Mouse (Mus musculus): Measurements from ENCODE around the gene Strn4. TPM values are rescaled to one million over a fixed set of nuclear protein-coding genes. Genes with fewer than 3 reads are reported as not detected.
A peak's percentile ranks its signal among the peaks of the same experiment; 100 is the strongest.

Gene Strn4
- total RNA-seq, 2 experiments from 2014 or later, result 260 to 286 TPM

DNA sequence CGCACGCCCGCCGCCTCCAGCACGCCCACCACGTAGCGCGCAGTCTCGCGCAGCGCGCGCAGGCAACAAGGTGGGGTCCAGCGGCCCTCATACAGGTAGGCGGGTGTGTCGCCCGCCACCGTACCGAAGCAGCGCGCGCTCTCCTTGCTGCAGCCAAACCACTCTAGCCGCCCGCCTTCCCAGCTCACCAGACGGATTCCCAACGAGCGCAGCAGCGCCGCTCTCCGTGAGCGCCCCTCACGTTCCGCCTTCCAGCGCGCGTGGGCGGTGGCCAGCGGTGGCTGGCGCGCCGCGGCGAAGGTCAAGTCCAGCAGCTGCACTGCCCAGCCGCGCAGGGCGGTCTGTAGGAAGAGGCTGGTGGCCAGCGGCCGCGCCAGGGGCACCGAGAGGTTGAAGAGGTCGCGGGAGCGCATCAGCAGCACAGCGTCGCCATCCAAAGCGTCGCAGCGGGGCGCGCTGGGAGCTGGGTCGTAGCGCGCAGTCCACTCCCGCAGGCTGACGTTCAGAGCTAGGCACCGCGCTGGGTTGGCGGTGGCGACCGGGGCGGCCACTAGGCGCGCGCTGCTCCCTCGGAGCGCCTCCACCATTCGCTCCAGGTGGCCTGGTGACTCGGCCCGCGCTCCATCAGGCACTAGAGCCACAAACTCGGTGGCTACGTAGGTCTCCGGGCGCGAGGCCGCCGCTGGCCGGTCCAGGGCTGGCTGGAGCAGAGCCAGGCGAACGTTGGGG lies 4.6 kb upstream of the Strn4 start:
- DNase-seq (ENCODE audit: low spot score in 2 of 2), result peak; percentile 52 to 66

DNA sequence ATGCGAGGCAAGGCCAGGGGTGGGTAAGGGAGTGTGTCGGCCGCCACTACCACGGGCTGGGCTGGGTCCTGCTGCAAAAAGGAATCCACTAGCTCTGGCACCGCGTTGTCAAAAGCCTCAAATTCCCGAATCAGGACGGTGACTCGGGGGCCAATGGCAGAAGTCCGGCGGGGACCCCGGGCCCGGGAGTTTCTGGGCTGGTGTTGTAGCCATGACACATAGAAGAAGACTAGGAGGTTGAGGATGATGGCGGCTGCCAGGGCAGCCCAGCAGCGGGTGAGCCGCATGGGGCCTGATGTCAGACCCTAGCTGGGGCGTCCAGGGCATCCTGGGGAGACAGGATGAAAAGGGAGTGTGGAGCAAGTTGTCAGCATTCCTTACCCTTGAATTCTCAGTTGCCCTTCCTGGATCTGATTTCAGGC lies 4.0 kb upstream of the Strn4 start:
- no peak for DNase-seq (ENCODE audit: low spot score in 2 of 2)

DNA sequence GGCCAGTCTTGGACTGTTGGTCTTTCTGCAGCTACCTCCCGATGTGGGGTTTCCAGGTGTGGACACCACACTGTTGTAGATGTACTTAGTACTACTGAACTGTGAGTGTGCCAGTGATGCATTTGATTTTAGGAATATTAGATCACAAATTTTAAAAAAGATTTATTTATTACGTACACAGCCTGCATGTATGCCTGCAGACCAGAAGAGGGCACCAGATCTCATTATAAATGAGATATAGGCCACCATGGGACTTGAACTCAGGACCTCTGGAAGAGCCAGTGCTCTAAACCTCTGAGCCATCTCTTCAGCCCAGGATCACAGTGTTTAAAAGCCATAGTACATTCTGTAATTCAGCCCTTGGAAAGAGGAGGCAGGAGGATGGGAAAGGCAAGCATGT lies 3.2 kb upstream of the Strn4 start:
- DNase-seq (ENCODE audit: low spot score in 2 of 2), result no peak

DNA sequence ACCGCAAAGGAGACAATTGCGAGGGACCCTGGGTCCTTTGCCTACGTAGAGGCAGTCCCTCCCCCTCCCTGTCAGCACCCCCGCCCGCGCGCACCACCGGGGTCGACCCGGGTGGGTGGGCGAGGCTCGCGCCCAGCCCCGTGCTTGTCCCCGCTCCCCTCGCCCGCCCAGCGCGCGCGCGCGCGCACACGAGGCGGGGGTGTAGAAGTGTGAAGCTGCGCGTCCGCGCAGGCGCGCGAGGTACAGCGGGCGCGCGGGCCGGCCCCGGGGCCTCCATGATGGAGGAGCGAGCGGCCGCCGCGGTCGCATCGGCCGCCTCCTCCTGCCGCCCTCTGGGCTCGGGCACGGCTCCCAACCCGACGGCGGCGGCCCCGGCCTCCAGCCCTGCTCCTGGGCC lies 387 bp downstream of the Strn4 start:
- DNase-seq (ENCODE audit: low spot score in 2 of 2), result peak; percentile 76 to 84

DNA sequence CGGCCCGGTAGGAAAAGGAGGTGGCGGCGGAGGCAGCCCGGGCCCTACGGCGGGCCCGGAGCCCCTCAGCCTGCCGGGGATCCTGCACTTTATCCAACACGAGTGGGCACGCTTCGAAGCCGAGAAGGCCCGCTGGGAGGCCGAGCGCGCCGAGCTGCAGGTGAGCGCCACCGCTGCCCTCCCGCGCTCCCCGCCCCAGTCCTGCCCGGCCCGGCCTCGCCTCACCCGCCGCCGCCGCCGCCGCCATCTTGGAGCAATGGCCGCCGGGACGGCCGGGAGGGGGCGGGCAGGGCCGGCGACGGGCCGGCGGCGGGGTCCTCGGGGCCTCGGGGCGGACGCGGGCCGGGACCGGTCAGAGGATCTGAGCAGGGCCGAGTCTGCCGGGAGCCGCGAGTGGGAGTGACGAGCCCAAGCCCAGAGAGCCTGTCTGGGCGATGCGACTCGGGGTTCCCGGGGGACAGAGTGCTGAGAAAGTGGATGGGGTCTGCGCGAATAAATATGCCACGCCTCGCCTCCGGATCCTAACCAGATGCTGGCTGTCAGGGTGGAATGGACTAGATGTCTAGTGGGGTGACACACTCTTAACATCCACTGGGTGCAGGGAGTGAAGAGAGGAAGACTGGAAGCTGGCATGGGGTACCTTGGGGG lies 910 bp downstream of the Strn4 start, which contains the start of gene Fkrp:
Gene Fkrp (minus strand): TSS at position 258 of the 648 bp plus-strand sequence.
- peak; percentile 59 to 64 for DNase-seq (ENCODE audit: low spot score in 2 of 2)

DNA sequence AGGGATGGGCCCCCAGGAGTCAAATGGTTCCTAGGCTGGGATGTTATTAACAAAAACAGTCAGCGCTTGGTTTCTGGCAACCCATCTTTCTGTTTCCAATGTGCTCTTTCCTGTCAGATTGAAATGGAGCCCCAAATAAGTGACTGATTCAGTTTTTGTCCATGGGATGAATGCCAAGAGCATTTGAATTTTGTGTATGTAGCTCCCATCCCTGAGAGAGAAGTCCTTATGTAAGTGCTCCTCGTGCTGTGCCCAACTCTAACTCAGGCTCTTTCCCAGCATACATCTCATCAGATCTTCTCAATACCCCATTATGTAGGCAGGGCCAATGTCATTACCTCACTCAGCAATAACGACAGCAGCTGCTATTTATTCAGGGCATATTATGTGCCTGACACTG lies 2.0 kb downstream of the Strn4 start:
- DNase-seq (ENCODE audit: low spot score in 2 of 2), result no peak

DNA sequence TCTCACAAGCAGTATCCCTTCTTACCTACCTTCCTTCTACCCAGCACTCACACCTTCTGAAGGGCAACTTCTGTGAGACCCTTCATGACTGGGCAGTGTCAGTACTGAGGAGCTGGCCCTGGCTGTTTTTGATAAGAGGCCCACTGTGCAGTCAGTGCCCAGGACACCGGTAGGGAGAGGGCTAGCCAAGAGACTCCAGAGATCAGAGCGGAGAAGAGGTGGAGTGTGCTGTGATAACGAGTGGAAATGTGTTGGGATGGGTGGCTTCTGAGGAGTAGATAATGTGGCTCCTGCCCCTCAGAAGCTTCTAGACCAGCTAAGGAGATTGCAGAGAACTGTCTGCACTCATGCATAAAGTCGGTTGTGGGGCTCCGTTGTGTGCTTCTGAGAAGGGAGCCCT lies 4.1 kb downstream of the Strn4 start:
- DNase-seq (ENCODE audit: low spot score in 2 of 2), result no peak

DNA sequence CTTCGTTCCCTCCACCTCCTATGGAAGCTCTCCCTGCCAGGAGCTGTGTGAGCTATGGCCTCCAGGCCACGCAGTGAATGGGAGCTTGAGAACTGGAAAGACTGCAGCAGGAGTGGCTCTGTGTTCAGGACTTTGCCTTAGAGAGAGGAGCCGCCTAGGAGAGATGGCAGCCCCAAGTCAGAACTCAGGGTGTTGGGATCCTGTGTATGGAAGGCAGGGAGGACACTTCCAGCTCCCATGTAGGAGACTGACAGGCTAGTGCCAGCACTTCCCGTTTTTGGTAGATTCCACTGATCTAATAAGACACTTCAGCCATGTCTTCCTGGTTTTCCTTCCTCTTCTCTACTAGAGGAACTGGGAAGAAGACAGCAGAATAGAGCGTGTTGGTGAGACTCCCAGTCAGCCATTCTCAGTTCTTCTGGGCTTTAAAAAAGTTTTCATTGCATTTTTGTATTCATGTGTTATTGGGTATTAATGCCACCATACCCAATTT lies 4.6 kb downstream of the Strn4 start:
- no peak for DNase-seq (ENCODE audit: low spot score in 2 of 2)

DNA sequence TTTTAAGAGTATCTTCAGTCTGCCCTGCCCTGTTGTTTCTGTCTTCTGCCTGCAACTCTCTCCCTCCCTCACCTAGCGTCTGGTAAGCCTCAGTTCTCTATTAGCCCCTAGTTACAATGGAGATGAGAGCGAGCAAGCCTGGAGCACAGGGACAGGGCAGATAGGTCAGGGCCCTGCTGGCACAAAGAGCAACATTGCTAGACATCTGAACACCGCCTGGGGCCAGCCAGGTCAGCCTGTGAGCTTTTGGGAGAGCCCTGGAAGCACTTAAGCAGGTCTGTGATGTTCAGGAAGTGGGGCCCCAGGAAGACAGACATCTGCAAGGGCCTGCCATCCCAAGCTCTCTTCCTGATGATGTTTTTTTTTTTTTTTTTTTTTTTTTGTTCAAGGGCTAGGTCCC lies 5.4 kb downstream of the Strn4 start:
- no peak for DNase-seq (ENCODE audit: low spot score in 2 of 2)

DNA sequence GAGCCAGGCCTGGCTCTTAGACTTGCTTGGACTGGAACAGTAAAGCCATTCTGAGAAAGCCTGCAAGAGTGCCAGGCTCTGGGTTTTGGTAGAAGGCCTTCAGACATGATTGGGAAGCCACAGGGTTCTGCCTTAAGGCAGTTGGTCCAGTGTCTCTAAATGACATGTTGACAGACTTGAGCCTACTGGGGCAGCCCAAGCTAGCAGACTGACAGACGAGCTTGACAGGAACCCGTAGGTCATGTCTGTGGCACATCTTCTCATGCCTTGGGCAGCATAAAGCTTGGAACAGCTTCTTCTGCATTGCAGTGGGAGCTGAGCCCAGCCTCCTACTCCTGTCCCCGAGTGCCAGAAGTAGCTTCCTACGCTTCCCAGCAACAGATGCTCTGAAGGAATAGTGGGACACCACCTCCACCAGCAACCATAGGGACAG lies 6.0 kb downstream of the Strn4 start:
- no peak for DNase-seq (ENCODE audit: low spot score in 2 of 2)

DNA sequence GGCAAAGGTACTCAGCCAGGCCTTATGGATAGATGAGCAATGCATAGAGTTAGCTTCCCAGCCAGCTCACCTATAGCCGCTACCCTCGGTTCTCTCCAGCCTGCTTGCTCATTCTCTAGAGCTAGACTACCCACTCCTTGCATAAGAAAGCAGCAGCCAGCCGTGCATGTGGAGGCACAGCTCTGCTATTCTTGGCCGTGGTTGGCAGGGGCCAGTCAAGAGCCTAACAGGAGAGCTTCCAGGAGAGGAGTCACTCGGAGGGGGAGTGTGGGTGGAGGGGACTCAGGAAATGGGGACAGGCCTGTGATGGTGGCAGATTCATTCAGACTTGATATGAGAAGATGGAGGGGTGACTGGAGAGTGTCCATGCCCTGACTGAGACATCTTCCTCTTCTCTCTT lies 8.0 kb downstream of the Strn4 start:
- no peak for DNase-seq (ENCODE audit: low spot score in 2 of 2)

DNA sequence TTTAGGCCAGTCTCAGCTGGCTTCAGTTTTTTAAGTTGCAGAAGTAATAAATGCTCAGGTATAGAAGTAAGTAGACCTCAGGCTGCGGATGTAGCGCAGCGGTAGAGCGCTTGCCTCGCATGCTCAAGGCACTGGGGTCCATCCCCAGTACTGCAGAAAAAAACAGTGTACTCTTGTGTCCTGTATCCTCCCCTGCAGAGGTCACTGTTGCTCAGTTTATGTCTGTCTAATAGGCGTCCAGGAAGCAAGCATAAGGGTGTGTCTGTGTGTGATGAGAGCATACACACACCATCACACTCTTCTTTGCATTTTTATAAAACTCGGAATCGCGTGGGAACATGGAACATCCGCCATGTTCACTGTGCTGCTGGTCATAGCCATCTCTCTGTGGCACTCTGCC lies 10.1 kb downstream of the Strn4 start:
- no peak for DNase-seq (ENCODE audit: low spot score in 2 of 2)

DNA sequence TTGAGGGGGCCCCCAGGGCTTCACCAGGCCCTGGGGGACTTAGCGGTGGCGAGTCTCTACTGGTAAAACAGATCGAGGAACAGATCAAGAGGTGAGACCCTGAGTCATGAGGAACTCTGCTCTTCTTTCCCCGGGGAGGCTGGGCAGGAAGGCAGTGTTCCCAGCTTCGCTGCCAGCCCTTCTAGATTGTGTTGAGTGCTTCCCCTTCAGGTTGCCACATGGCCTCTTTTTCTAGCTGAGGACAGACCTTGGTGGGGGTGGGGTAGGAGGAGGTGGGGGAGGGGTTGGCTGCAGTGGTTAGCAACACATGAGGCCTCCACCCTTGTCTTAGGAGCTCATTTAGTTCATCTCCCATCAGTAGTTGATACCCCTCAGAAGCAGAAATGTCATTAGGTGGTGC lies 10.9 kb downstream of the Strn4 start:
- DNase-seq (ENCODE audit: low spot score in 2 of 2), result no peak

DNA sequence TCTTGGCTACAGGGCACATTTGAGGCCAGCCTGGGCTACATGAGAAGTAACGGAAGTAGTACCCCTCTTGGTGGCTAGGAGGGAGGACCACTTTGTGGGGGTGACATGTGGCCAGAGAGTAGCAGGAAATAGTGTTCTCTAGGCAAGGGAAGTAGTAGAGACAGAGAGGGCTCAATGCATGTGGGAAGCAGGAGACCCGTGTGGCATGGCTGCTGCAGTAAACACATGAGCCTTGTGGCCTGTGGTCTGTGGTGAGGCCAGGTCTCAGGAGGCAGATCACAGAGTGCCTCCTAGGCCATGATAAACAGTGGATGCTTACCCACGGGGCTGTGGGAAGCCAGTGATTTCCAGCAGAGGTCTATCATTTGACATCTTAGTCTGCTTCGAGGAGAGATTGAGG lies 11.6 kb downstream of the Strn4 start:
- no peak for DNase-seq (ENCODE audit: low spot score in 2 of 2)

DNA sequence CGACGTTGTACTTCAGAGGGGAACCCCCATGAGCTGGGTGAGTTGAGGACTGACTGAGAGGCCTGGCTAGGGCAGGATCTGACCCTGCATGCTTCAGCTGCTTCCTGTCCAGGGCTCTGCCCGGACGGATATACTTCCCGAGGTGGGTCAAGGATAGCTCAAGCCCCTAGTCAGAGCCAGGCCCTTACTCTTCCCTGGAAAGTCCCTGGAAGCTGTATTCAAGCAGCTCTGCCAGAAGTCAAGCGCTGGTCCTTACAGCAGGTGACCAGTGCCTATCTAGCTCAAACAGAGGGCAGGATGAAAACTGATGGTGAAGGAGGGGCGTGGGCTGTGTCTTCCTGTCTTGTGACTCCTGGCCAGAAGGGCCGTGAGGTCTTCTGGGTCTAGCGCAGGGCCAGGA lies 14.8 kb downstream of the Strn4 start:
- DNase-seq (ENCODE audit: low spot score in 2 of 2), result no peak

DNA sequence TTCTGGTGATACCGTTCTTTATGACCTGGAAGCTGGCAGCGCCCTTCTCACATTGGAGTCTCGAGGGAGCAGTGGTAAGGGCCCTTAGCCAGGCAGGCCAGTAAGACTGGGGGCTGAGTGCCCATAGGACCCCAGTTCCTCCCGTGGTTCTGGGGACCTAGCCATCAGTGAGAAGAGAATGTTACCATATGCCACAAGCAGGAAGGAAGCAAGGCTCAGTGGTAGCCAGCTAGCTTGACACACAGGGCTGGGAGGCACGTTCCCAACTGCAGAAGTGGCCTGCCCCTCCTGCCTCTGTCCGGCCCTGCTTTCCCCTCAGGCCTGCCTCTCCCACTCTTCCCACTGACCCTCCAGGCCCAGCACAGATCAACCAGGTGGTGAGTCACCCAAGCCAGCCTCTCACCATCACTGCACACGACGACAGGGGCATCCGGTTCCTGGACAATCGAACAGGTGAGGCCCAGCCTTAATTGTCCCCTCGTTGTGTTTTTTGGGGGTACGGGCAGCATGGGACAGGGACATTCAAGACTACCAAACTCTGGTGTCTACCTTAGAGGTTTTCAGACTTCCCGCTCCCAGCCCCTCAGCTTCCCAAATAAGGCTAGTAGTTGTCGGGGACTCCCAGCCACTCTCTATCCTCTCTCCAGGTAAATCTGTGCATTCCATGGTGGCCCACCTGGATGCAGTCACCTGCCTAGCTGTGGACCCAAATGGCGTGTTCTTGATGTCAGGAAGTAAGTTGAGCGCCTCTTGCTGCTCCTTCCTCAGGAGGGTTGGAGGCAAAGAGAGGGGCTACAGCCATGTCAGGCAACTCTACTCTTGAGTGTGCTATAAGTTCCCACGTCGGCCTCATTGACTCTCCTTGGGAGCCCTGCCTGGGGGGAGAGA lies 22.5 kb downstream of the Strn4 start:
- no peak for DNase-seq (ENCODE audit: low spot score in 2 of 2)

DNA sequence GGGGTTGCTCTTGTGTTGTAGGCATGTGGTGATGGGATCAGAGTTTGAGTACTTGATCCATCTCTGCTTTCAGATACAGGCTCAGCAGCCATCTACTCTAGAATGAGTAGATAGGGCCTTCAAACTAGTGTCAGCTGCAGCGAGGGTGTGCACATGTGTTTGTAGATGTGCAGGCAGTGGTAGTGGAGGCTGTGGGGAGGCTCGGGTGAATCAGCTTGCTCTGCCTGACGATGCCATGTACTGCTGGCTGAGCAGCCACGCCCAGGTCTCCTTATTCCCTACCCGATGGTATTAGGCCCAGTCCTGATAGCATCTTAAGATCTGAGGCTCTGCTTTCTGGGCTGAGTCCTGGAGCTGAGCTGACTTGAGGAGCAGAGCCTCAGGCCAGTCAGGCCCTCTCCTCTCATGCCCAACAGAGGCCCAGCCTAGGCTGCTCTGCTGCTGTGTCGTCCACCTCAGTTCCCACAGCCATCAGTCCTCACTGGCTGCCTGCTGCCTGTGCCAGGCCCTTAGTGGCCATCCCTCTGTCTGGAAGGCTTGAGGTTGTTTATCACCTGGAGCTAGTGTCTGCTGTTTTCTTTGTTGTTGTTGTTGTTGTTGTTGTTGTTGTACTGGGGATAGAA lies 23.2 kb downstream of the Strn4 start:
- DNase-seq (ENCODE audit: low spot score in 2 of 2), result no peak

DNA sequence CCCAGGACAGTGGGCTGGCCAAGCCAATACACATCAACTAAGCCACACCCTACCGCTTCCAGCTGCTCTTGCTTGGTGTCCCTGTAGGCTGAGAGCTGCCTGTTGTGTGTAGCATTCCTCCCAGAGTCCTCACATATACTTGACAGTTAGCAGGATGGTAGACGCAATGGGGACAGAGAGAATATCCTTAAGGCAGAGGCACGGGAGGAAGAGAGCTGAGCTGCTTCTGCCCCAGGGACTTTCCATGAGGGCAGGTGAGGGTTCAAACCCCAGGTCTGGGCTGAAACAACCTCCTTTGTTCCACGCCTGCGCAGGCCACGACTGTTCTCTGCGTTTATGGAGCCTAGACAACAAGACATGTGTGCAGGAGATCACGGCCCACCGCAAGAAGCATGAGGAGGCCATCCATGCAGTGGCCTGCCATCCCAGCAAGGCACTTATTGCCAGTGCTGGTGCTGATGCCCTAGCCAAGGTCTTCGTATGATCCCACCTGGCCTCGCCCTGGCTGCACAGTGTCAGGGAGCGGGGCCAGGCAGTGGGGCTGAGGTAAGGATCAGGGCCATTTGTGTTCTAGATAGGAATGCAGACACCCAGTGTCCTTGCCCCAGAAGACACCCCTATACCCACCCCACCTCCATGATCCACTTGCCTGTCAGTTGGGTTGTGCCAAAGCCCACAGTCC lies 23.9 kb downstream of the Strn4 start:
- no peak for DNase-seq (ENCODE audit: low spot score in 2 of 2)

DNA sequence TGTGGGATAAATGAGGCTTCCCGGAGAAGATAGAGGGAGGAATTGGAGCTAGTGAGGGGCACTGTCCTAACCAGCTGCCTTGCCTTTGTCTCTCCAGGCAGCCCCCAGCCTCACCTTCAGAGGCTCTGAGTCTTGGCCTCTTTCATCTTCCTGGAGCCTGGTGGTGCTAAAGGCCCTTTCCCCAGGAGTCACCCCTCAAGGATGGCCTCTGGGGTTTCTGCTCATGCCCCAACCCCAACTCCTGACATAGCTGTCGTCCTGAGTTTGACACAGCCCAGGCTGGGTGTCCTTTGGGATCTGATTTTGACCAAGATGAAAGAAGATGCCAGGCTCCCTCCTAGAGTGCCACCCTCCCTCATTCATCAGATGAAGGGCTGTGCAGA lies 24.4 kb downstream of the Strn4 start:
- DNase-seq (ENCODE audit: low spot score in 2 of 2), result no peak

DNA sequence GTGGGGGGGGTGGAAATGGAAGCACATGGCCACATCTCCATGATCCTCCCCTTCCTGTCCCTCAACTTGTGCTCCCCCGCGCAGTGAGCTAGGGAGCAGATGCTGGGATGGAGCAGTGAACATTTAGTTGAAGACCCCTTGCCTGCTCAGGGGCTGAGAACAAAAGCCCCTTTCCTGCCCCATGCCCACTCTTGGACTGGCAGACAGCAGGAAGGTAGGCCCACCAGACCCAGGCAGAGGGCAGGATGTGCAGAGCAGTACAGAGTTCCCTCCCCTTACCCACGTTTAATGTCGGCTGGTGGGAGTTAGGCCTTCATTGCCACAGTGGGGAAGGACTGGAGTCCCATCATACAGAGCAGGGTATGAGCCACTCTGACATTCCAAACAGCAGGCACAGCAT lies 25.4 kb downstream of the Strn4 start:
- DNase-seq (ENCODE audit: low spot score in 2 of 2), result no peak
